Mouse (Mus musculus): ENCODE measurements around the gene Dffb.
"Not testable (repeated sequence)": the region's sequence is repeated elsewhere in the genome, so short reads cannot be mapped to it uniquely, and the experiment has no call there.

The Dffb gene

DNA sequence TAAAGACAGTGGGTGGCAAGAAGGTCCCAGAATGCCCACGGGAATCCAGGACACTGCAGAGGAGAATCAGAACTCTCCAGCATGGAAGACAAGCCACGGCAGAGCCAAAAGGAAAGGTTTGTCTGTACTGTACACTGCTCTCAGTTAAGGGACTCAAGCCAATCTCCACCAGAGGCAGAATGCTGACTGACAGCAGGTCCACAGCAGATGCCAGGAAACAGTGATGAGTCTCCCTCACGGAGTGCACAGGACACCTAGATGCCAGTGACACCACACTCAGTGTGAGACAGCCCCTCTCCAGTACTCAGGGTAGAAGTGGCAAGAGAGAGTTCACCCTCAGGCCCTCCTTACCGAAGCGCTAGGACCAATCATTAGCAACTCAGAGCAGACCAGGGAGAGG lies 8.3 kb downstream of the Dffb start:
- DNase-seq (ENCODE audit: low spot score in 2 of 2), result no peak

DNA sequence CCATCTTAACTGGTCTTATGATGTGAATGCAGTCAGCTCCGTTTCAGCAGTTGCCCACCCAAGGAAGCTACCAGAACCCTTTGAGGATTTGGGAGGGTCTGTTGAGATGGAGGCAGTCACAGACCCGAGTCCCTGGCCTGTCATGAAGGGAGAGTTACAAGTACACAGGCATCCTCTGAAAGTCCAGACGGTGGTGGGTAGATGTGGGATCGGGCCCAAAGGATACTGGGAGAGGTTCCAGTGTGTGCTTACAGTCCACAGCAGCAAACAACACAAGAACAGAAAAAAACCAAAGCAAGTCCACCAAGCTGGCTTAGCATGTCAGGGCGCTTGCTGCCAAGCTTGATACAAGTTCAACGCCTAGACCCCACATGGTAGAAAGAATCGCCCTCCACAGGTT lies 12.3 kb downstream of the Dffb start:
- DNase-seq (ENCODE audit: low spot score in 2 of 2), result no peak

DNA sequence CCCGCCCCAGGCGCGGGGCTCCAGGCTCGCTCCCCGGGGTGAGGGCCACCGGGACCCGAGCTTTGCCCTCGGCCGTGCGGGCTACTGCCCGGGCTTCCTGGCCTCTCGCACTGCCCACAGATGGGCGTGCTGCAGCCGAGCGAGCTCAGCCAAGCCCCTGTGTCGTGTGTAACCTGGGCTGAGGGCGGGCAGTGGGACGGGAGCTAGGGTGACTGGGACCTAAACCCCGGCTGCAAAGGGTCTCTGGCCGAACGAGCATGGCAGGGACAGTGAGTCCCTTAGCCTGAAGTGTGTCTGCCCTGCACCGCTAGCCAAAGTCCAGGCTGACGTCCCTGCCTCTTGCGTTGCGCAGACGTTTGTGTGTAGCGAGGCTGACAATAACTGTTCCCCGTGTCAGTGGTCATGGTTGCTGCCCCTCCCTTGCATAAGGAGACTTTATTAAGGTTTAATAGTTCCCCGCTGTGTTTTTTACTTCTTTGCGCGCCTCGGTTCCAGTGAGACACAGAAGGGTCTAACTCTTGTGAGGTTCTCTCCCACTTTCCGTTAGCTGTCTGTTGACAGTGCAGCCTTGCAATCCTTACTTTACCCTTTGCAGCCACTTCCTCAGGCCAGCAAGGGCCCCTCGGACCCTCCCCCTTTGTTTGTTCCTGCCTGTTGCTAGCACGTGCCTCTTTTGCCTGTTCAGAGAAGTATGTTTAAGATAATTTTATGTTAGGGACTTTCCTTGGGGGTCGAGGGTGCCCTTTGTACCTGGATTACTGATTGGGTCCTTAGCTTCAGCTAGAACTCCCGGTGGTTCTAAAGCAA lies 17.3 kb downstream of the Dffb start:
- no peak for DNase-seq (ENCODE audit: low spot score in 2 of 2)

DNA sequence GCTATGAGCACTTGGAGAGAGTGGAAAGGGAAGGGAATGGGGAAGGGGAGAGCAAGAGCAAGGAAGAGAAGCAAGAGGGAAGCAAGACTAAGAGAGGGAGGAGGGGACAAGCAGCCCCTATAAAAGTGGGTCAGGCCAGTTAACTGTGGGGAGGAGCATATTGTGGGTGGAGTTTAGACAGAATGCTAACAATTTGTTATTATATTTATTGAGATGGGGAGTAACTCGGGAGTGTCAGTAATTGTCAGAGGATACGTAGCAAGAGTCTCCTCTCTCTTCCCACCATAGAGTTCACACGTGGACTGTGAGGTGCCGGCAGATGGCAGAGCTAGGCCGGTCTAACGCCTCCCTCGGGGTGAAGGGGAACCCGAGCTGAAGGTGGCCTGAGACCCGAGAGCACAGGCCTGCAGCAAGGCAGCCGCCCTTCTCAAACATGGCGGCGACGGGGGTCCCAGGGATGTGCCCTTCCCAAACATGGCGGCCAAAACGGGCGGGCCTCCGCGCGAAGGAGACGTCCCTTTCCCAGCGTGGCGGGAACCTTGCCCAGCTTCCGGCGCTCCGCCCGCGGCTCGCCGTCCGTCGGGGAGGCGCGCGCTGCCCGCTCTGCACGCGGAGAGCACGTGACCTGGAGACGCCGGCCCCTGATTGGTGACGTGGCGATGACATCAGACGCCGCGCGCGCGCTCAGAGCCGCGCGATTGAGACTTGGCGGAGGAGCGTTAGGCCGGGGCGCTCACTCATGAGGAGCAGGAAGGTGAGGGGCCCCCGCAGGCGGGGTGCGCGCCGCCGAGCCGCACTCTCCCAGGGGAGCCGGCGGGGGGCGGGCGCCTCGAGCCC lies 18.1 kb downstream of the Dffb start, which contains the start of gene A430005L14Rik:
TSS of gene A430005L14Rik (plus strand) at position 669 of the 837 bp plus-strand sequence.
- peak; percentile 96 to 97 for DNase-seq (ENCODE audit: low spot score in 2 of 2)

DNA sequence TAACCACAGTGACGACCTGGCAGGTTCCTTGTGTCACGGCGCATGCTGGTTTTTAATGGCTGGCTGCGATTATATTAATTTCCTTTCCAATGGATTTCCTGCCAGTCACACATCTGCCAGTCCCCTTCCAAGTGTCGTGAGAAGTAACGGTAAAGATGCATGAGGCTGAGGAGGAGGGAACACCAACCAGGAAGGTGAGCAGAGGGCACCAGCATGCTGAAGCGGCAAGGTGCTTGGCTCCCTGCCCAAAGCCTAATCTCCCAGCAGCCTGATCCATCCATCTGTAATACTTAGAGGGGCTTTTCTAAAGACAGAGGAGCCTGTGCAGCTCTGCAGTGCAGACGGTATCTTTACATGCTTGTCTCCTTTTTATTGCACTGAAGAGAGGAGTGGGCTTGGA lies 19.3 kb downstream of the Dffb start:
- DNase-seq (ENCODE audit: low spot score in 2 of 2), result peak in 1 of 2 experiments; percentile 56

DNA sequence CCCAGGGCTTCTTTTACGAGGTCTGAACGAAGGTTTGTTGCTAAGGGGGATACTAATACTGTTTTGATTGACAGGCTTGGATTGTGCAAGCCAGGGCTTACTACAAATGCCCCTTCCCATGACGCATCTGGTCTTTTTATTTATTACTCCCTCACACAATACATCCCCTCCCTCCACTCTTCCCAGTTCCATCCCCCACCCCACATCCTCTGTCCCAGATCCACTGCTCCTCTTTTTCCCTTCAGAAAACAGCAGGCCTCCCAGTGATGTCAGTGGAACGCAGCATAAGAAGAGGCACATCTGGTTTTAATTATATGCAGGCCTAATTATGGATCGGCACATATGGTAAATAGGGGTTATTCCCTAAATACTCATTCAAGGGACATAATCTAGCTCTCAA lies 23.2 kb downstream of the Dffb start:
- no peak for DNase-seq (ENCODE audit: low spot score in 2 of 2)

DNA sequence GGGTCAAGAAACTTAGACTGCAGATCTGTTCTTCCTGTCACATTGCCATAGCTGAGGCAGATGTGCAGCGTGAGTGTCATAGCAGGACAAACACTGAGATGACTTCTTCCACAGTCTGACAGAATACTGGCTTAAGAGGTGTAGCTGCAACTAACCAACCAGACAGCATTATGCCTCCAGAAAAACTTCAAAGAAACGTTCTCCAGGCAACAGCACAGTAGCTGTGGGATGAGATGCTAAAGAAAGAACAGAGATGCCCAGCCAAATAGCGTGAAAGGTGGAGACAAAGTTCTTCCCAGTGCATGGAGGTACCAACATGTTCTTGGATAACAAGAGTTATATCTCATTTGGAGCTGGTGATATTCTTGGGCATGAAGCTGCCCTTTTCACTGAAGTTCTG lies 23.8 kb downstream of the Dffb start:
- DNase-seq (ENCODE audit: low spot score in 2 of 2), result no peak

DNA sequence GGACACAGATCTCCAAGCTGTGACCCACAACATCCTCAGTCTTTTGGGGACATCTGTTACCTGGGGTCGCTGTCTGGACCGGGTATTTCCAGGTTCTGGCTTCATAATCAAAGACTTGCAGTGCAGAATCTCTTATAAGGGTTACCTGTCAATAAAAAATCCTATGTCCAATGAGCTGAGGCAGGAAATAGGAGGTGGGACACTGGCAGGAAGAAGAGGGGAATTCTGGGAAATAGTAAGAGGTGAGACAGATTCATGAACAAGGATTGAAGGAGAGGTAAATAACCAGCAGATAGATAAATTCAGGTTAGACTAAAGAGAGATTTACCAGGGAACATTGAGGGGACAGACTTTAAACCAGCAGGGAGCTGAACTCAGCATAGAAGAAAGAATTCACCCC lies 24.6 kb downstream of the Dffb start:
- DNase-seq (ENCODE audit: low spot score in 2 of 2), result no peak

DNA sequence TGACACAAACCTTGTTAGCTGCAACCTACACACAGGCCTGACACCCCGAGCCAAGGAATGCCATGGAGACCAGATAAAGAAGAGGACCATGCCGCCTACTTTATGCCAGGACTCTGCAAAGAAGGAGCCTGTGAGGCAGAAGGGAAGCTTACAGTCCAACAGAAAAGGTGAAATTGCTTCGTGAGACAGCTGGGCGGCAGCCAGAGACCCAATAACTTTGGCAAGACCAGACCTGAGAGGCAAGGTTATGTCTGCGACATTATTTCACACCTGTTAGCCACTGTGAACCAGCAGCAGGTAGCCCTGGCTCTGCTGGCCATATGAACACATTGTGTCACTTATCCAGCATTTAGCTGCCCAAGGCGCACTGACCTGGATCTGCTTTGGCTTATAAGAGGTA lies 29.2 kb downstream of the Dffb start:
- no peak for DNase-seq (ENCODE audit: low spot score in 2 of 2)

DNA sequence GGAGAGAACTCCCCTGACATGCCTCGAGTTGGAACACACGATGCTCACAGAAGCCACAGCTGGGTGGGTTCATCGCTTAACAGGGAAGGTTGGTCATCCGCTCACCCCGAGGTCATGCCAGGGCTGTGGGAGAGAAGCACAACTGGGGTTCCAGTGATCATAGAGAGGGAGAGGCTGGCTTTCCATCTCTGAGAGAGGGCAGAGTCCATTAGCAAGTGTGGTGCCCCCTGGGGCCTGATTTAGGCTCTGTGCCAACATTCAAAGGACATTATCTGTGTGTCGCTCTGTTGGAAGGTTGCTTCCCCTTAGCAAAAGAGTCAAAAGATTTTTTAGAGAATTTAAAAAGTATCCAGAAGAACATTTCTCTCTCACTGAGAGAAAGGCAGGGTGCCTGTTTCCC lies 30.7 kb downstream of the Dffb start:
- DNase-seq (ENCODE audit: low spot score in 2 of 2), result peak in 1 of 2 experiments; percentile 24

DNA sequence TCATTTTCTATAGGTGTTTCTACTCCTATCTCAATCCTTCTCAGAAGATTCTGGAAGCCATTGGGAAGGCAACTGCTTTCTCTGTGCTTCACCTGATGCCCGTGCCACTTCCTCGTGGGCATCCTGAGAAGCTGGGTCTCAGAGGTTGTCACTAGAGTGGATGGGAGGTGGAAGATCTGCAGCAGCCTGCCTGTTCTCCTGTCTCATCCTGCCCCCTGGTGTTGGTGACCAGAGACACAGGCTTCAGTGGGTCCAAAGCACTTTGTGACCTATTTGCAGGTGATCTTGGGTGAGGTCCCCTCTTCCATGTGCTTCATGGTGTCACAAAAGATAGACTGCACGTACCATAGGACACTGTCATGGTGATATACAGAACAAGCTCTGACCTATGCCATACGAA lies 31.7 kb downstream of the Dffb start:
- DNase-seq (ENCODE audit: low spot score in 2 of 2), result peak; percentile 31 to 63

DNA sequence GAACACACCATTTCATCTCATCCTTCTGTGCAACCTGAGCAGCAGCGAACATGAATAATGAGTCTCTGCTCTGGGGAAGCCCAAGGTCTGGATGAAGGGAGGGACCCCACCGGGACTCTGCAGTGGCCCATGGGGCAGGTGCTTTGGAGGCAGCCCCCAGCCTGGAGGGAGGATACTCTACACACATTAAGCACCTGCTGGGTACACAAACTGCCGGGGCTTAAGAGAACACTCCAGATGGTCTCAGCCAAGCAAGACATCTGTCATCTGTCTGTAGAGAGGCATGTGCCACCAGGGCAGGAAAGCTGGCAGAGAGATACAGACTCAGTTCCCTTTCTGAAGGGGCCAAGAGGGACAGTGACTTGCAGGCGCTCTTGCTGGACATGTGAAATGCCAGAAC lies 45.0 kb downstream of the Dffb start:
- no peak for DNase-seq (ENCODE audit: low spot score in 2 of 2)

DNA sequence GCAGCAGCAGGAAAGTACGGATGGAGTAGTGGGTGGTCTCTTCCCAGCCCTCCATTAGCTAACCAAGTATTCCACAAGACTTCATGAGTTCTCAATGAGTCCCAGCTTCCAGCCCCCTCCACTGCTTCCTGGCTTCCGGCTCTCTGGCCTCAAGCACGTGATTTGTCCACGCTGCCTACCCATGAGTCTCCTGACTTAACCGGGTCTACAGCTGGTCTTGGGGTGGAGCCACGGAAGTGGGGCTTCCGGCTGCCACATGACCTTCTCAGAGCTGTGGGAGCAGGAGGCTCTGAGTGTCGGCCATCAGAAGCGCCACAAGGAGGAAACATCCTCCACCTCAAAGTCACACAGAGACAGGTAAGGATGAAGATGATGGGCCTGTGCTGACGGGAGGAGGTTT lies 45.5 kb downstream of the Dffb start:
- no peak for DNase-seq (ENCODE audit: low spot score in 2 of 2)

DNA sequence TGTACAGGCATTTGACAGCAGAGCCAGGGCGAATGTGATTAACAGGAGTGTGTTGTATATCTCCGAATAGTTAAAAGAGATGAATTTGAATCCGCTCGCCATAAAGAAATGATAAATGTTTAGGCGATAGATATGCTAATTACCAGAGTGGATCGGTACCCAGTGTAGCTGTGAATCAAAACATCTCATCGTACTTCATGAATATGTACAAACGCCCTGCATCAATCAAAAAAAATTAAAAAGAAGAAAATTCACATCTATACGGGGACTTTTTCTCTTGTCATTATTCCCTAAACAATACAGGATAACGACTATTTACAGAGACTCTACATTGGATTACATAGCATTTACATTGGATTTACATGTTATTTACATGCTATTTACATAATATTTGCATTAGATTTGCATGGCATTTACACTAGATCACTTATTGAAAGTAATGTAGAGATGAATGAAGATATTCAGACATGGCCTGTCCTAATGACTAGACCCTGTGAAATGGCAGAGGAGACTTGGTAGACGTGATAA lies 46.1 kb downstream of the Dffb start:
- no peak for DNase-seq (ENCODE audit: low spot score in 2 of 2)

DNA sequence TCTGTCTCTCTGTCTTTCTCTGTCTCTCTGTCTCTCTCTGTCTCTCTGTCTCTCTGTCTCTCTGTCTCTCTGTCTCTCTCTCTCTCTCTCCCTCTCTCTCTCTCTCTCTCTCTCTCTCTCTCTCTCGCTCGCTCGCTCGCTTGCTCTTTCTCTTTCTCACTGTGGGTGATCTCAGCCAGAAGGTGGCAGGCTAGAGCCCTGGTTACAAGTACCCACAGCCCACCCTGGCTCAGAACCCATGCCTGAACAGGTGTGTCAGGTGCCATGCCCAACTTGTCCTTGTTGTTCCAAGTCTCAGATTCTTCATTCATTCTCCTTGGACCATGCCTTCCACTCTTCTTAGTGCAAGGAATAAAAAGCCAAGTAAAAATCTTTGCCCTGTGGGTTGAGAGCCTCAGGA lies 52.8 kb downstream of the Dffb start:
- DNase-seq (ENCODE audit: low spot score in 2 of 2), result not testable (repeated sequence)

DNA sequence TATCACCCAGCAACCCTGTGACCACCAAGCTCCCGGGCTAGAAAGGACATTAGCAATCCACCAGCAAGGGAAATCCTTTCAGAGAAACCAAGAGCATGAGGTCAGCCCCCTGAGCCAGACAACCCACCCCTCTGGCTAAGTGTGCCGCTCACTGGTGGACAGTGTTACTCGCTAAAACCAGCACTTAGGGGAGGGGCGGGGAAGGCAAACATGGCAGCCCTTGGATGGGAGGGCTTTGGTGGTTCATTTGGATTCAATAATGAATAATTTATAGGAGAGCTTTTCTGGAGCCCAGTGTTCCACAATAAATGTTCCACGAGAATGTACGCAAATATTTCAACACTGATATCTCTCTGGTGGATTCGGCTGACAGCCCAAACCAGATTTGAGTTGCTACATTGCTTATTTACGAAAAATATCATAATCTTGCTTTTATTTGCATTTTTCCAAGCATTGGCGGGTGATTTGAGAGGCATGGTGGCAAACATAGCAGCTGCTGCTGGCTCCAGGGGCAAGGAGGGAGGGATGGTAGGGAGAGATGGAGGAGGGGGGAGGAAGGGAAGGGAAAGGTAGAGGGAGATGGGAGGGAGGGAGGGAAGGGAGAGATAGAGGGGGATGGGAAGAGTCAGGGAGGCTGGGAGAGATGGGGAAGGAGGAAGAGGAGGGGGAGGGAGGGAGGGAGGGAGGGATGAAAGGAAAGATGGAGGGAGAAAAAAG lies 54.3 kb downstream of the Dffb start:
- DNase-seq (ENCODE audit: low spot score in 2 of 2), result no peak

DNA sequence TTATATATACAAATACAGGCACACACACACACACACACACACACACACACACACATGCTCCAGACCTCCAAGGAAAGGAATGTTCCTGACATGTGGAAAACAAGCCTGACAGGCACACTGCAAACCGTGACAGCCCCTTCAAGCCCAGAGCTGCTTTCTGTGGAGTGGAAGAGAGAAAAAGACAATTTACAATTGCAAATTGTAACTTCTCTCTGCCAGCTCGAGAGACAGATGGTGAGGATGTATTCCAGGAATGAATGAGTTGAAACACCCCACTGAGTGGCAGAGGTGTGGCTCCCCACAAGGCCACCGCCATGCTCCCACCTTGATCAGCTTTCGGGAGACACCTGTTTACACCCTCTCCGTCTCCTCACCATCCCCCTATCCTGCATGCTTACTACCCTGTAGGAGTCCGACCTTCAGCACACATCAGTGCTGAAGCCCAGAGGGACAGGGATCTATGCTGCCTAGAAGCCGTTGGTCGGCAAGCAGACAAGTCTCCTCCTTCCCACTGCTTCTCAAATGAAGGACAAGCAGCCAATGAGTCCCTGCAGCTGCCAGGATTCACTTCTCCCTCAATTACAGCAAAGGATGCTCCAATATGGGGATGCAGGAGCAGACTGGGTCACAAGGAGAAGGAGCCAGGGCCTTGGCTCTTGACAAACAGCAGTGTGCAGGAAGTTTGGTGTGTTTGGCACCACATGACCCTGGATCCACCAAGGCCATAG lies 57.0 kb downstream of the Dffb start:
- no peak for DNase-seq (ENCODE audit: low spot score in 2 of 2)

Measured in cerebellum, postnatal 4 days (tissue).